Mouse (Mus musculus): ENCODE data around the gene Ddx39b. TPM values are rescaled to one million over a fixed set of nuclear protein-coding genes. Genes with fewer than 3 reads are reported as not detected.

The Ddx39b gene
- 245 and 258 TPM in 2 replicates for polyA plus RNA-seq (2011; ENCODE audit: insufficient read depth, insufficient read length, low read depth, missing spikeins)

DNA sequence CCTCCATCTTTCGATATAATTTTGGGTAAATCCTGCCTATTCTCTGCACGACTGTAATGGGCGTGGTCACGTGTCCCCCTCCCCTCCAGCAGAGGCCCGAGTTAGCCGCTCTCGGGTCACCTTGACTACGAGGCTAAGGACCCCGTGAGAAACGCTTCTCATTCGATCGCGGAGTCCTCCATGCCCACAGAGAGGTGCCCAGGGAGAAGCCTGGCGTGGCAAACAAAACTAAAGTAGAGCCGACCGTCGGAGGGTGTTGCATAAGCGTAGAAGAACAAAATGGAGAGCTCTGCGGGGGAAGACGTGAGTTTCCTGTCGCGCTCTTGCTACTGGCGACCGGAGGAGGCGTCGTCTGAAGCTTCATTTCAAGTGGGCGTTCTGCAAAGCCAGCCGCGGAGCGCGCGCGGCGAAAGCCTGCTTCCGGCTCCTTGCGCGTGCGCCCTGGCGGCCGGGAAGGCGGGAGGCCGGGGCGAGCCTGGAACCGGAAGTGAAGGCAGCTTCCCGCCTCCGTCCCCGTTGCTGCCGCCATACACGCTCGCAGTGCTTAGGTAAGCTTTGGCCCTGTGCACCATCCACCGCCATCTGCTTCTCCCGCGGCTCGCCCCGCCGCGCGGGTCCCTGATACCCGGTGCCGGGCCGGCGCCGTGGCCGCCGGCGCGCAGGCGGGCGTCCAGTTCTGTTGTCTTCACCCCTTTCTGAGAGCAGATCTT is at the start of gene Ddx39b:
TSS of gene Ddx39b (plus strand) at position 442 of the 710 bp plus-strand sequence.
- no peaks in the 10 kb centered on the region for H3K4me1 ChIP-seq (ENCODE audit: control insufficient read depth, insufficient read depth, low read length)
- H3K9ac ChIP-seq (ENCODE audit: low read depth, poor library complexity, severe bottlenecking), result peak within 1 kb of the TSS; percentile 95
- peaks cover 36% of the 10 kb centered on the region for H3K36me3 ChIP-seq (ENCODE audit: control insufficient read depth, insufficient read depth, low read length, poor library complexity, severe bottlenecking)
- TF ChIP-seq CTCF (IDR thresholded peaks at IDR 0.05; ENCODE audit: low read depth, low read length), result no peak
- TF ChIP-seq EP300 (IDR thresholded peaks at IDR 0.05; ENCODE audit: insufficient read depth, low read depth, low read length), result no peak
- TF ChIP-seq POLR2A (IDR thresholded peaks at IDR 0.05; ENCODE audit: insufficient read depth, low read length), result peak; percentile 40
- no peaks in the 10 kb centered on the region for H3K9me3 ChIP-seq (replicated peaks; ENCODE audit: control insufficient read depth, insufficient read depth, low read length, poor library complexity, severe bottlenecking)
- H3K27ac ChIP-seq (ENCODE audit: insufficient read depth, low read length), result peak within 1 kb of the TSS; percentile 59
- no peaks in the 10 kb centered on the region for H3K27me3 ChIP-seq (ENCODE audit: control insufficient read depth, insufficient read depth, low read length, poor library complexity, severe bottlenecking)
- H3K4me3 ChIP-seq (ENCODE audit: low read depth, low read length), result peak within 1 kb of the TSS; percentile 99

DNA sequence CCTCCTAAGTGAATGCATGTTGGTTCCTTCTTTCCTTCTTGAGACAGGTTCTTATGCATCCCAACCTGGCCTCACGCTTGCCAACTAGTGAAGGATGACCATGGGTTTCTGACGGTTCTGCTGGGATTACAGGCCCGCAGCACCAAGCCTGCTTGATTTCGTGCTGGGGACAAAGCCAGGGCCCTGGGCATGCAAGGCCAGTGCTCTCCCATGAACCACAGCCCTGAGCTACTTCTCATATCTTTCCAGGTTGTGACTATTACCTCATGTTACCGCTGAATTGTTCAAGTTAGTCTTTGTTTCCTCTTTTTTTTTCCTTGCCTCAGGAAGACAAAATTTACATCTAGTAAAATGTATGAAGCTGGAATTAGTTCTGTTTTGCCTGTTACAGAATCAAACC is 48.6 kb upstream of the Ddx39b start:
- Histone ChIP-seq H3K36me3 (ENCODE audit: control insufficient read depth, insufficient read depth, low read length, poor library complexity, severe bottlenecking) (no peaks in the 10 kb centered on the region), H3K9me3 (replicated peaks; ENCODE audit: control insufficient read depth, insufficient read depth, low read length, poor library complexity, severe bottlenecking) (no peaks in the 10 kb centered on the region), H3K27ac (ENCODE audit: insufficient read depth, low read length) (no peak overlapping the region), H3K9ac (ENCODE audit: low read depth, poor library complexity, severe bottlenecking) (no peak overlapping the region), H3K4me3 (ENCODE audit: low read depth, low read length) (no peak overlapping the region), H3K4me1 (ENCODE audit: control insufficient read depth, insufficient read depth, low read length) (no peaks in the 10 kb centered on the region), H3K27me3 (ENCODE audit: control insufficient read depth, insufficient read depth, low read length, poor library complexity, severe bottlenecking) (no peaks in the 10 kb centered on the region)
- TF ChIP-seq POLR2A (IDR thresholded peaks at IDR 0.05; ENCODE audit: insufficient read depth, low read length) (no peak), CTCF (IDR thresholded peaks at IDR 0.05; ENCODE audit: low read depth, low read length) (no peak), EP300 (IDR thresholded peaks at IDR 0.05; ENCODE audit: insufficient read depth, low read depth, low read length) (no peak)

DNA sequence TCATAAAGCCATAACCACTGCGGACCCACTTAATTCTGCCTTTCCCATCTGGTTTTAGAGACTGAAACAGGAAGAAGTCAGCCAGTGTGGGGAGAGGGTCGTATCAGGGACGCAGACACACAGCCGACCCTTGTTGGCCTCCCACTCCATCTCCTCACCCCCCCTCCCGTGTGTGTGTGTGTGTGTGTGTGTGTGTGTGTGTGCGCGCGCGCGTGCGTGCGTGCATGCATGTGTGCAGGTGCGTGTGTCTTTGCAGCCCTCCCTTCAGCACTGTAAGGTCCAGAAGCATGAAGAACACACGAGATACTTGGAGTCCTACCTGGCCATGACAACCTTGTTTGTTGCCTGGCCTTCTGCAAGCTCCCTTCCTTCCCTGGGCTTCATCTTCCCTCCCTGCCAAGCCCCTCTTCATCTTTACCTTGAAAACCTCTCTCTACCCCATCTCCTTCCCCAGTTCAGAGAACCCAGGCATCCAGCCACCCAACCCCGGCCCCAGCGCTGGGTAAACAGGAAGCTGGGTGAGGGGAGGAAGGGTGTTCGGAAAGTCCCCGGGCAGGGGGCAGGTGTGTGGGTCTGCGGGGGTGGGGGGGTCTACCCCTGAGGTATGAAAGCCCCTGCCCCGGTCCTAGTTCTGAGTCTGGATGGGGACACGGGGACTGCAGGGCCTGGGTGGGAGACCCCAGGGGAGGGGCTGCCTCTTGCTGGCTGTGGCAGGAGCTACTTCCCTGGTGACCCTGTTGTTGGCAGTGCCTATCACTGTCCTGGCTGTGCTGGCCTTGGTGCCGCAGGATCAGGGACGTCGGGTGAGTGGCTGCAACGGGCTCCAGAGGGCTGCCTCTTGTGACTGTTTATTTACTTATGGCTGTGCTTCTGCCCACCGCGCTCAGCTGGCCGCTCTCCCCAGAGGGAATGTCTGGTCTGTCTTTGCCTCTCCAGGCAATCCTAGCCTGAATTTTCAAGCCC is 47.4 kb upstream of the Ddx39b start, which contains the start of gene Ltb:
TSS of gene Ltb (plus strand) at position 559 of the 963 bp plus-strand sequence.
- no peaks in the 10 kb centered on the region for H3K4me1 ChIP-seq (ENCODE audit: control insufficient read depth, insufficient read depth, low read length)
- H3K36me3 ChIP-seq (ENCODE audit: control insufficient read depth, insufficient read depth, low read length, poor library complexity, severe bottlenecking), result no peaks in the 10 kb centered on the region
- no peak for TF ChIP-seq EP300 (IDR thresholded peaks at IDR 0.05; ENCODE audit: insufficient read depth, low read depth, low read length)
- no peak for TF ChIP-seq POLR2A (IDR thresholded peaks at IDR 0.05; ENCODE audit: insufficient read depth, low read length)
- no peak for TF ChIP-seq CTCF (IDR thresholded peaks at IDR 0.05; ENCODE audit: low read depth, low read length)
- no peaks in the 10 kb centered on the region for H3K9me3 ChIP-seq (replicated peaks; ENCODE audit: control insufficient read depth, insufficient read depth, low read length, poor library complexity, severe bottlenecking)
- peak within 1 kb of the TSS; percentile 49; the same call in 1 of the 2 replicates for H3K4me3 ChIP-seq (ENCODE audit: low read depth, low read length)
- no peak within 1 kb of the TSS for H3K9ac ChIP-seq (ENCODE audit: low read depth, poor library complexity, severe bottlenecking)
- H3K27ac ChIP-seq (ENCODE audit: insufficient read depth, low read length), result no peak within 1 kb of the TSS
- no peaks in the 10 kb centered on the region for H3K27me3 ChIP-seq (ENCODE audit: control insufficient read depth, insufficient read depth, low read length, poor library complexity, severe bottlenecking)

DNA sequence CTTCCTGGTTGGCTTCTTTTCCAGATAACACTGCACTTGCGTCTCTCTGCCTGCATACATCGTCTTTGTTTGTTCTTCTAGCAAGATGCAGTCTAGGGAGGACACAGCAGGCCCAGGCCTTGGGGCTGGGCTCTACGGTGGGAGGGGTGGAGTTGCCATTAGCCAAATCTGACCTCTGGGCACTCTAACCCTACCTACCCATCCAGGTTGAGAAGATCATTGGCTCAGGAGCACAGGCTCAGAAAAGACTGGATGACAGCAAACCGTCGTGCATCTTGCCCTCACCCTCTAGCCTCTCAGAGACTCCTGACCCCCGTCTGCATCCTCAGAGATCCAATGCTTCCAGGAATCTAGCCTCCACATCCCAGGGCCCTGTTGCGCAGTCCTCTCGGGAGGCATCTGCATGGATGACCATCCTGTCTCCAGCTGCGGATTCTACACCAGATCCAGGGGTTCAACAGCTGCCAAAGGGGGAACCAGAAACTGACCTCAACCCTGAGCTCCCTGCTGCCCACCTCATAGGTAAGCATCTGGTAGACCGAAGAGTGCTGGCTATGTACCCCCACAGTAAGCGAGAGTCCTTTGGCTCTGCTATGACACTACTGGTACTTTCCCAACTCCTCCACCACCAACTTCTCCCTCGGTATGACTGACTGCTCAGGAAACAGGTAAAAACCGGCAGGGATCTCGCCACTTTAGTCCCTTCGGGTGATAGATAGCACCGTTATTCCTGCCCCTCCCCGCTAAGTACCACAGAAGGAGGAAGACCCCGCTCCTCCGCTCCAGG is 46.5 kb upstream of the Ddx39b start:
- no peak overlapping the region for H3K27ac ChIP-seq (ENCODE audit: insufficient read depth, low read length)
- H3K27me3 ChIP-seq (ENCODE audit: control insufficient read depth, insufficient read depth, low read length, poor library complexity, severe bottlenecking), result no peaks in the 10 kb centered on the region

DNA sequence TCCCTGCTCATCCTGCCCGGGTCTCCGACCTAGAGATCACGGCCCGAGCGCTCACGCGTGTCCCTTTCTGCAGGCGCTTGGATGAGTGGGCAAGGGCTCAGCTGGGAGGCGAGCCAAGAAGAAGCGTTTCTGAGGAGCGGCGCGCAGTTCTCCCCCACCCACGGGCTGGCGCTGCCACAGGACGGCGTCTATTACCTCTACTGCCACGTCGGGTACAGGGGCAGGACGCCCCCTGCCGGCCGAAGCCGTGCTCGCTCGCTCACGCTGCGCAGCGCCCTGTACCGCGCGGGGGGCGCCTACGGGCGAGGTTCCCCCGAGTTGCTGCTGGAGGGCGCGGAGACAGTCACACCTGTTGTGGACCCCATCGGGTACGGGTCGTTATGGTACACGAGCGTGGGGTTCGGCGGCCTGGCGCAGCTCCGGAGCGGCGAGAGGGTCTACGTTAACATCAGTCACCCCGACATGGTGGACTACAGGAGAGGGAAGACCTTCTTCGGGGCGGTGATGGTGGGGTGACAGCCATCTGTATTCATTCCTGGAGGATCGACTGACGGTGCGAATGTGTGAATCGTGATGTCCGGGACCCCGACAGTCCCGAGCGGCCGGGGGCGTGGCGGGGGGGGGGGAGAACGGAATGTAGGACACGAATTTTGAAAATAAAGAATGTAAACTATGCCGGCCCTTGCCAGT is 45.8 kb upstream of the Ddx39b start:
- Histone ChIP-seq H3K9ac (ENCODE audit: low read depth, poor library complexity, severe bottlenecking) (peak overlapping the region; percentile 22; the same call in 1 of the 2 replicates), H3K4me3 (ENCODE audit: low read depth, low read length) (peak overlapping the region; percentile 70), H3K4me1 (ENCODE audit: control insufficient read depth, insufficient read depth, low read length) (no peaks in the 10 kb centered on the region), H3K9me3 (replicated peaks; ENCODE audit: control insufficient read depth, insufficient read depth, low read length, poor library complexity, severe bottlenecking) (no peaks in the 10 kb centered on the region), H3K36me3 (ENCODE audit: control insufficient read depth, insufficient read depth, low read length, poor library complexity, severe bottlenecking) (no peaks in the 10 kb centered on the region), H3K27ac (ENCODE audit: insufficient read depth, low read length) (no peak overlapping the region), H3K27me3 (ENCODE audit: control insufficient read depth, insufficient read depth, low read length, poor library complexity, severe bottlenecking) (no peaks in the 10 kb centered on the region)
- TF ChIP-seq POLR2A (IDR thresholded peaks at IDR 0.05; ENCODE audit: insufficient read depth, low read length), result no peak
- TF ChIP-seq EP300 (IDR thresholded peaks at IDR 0.05; ENCODE audit: insufficient read depth, low read depth, low read length), result no peak
- TF ChIP-seq CTCF (IDR thresholded peaks at IDR 0.05; ENCODE audit: low read depth, low read length), result peak; percentile 90

More for the DNA sequence above, 46.5 kb upstream of the Ddx39b start:
- Histone ChIP-seq H3K4me1 (ENCODE audit: control insufficient read depth, insufficient read depth, low read length) (no peaks in the 10 kb centered on the region), H3K9ac (ENCODE audit: low read depth, poor library complexity, severe bottlenecking) (no peak overlapping the region), H3K36me3 (ENCODE audit: control insufficient read depth, insufficient read depth, low read length, poor library complexity, severe bottlenecking) (no peaks in the 10 kb centered on the region), H3K9me3 (replicated peaks; ENCODE audit: control insufficient read depth, insufficient read depth, low read length, poor library complexity, severe bottlenecking) (no peaks in the 10 kb centered on the region), H3K4me3 (ENCODE audit: low read depth, low read length) (peak overlapping the region; percentile 49)
- no peak for TF ChIP-seq EP300 (IDR thresholded peaks at IDR 0.05; ENCODE audit: insufficient read depth, low read depth, low read length)
- no peak for TF ChIP-seq CTCF (IDR thresholded peaks at IDR 0.05; ENCODE audit: low read depth, low read length)
- TF ChIP-seq POLR2A (IDR thresholded peaks at IDR 0.05; ENCODE audit: insufficient read depth, low read length), result no peak
